Mouse (Mus musculus) myocyte (in vitro differentiated cells): ENCODE measurements around the gene Macrod1.

Experiments
- POLR2A ChIP-seq: IDR thresholded peaks from one replicate; pipeline ENCODE4 v1.6.1; 2011; ENCODE audit warnings: low read depth, mild to moderate bottlenecking, control low read depth, moderate library complexity; ENCODE audit not compliant: insufficient read length
- TCF12 ChIP-seq: IDR thresholded peaks from one replicate; pipeline ENCODE4 v1.6.1; 2011; ENCODE audit warnings: mild to moderate bottlenecking, control low read depth; ENCODE audit not compliant: poor library complexity, insufficient read depth, severe bottlenecking

- TF ChIP-seq TCF12: no peak
- no peak for TF ChIP-seq POLR2A
These were observed 47.4 kb downstream of the Macrod1 start for GRCm38 (mm10) chr19:7103993-7104401.
